Mouse (Mus musculus) liver, embryonic 13.5 days (tissue): ENCODE data around the gene Gm17387. TPM values are rescaled to one million over a fixed set of nuclear protein-coding genes. Genes with fewer than 3 reads are reported as not detected.
A peak's percentile ranks its signal among the peaks of the same experiment; 100 is the strongest.

Experiments
- ATAC-seq: fragments of 200-750 bp; cut with Nextera tagmentation; 2 replicates; pipeline ENCODE4 v1.8.0; 2017; ENCODE audit warnings: low read depth, mild to moderate bottlenecking, moderate number of reproducible peaks, moderate library complexity
- DNase-seq: peaks from one replicate; pipeline ENCODE4 v3.0.0; 2022
- H3K27ac ChIP-seq: fragments of 300-500 bp; sonication (generic); 2 replicates; pipeline ENCODE4 v1.5.1; 2015; ENCODE audit warnings: moderate library complexity, mild to moderate bottlenecking, inconsistent platforms
- H3K27me3 ChIP-seq: fragments of 300-500 bp; sonication (generic); 2 replicates; pipeline ENCODE4 v1.6.1; 2015; ENCODE audit warnings: mild to moderate bottlenecking, inconsistent platforms
- H3K36me3 ChIP-seq: fragments of 300-500 bp; sonication (generic); 2 replicates; pipeline ENCODE4 v1.6.1; 2015; ENCODE audit warnings: mild to moderate bottlenecking, inconsistent platforms
- H3K4me1 ChIP-seq: fragments of 300-500 bp; sonication (generic); replicated peaks from 2 replicates; pipeline ENCODE4 v1.6.1; 2015; ENCODE audit warnings: inconsistent platforms
- H3K4me2 ChIP-seq: fragments of 300-500 bp; sonication (generic); 2 replicates; pipeline ENCODE4 v1.6.1; 2015; ENCODE audit warnings: inconsistent platforms, mild to moderate bottlenecking, moderate library complexity
- H3K4me3 ChIP-seq: fragments of 300-500 bp; sonication (generic); replicated peaks from 2 replicates; pipeline ENCODE4 v1.5.1; 2015; ENCODE audit warnings: mild to moderate bottlenecking, inconsistent platforms
- H3K9ac ChIP-seq: fragments of 300-500 bp; sonication (generic); 2 replicates; pipeline ENCODE4 v1.6.1; 2015; ENCODE audit warnings: mild to moderate bottlenecking, inconsistent platforms
- H3K9me3 ChIP-seq: fragments of 300-500 bp; sonication (generic); replicated peaks from 2 replicates; pipeline ENCODE4 v1.6.1; 2016; ENCODE audit warnings: inconsistent platforms
- whole genome bisulfite sequencing: fragments of 180-500 bp; shearing (Covaris S2); methylation state at CpG from one replicate; pipeline ENCODE4 v1.1.7; 2015; ENCODE audit not compliant: insufficient replicate concordance; 5-methylcytosine and 5-hydroxymethylcytosine counted together
- polyA plus RNA-seq: library from polyadenylated mRNA; unstranded; fragments of >200 nt; fragmentation: Nextera tagmentation; extraction: Ambion mirVana; gene quantifications from 2 replicates; pipeline ENCODE4 v1.2.1, GENCODE M21; 2015

Gm17387 gene
- polyA plus RNA-seq, 1 experiment from 2014 or later: not detected

GRCm38 (mm10) chr7:141000881-141001708 lies 27.8 kb upstream of the Gm17387 start:
- 0 out of 2 replicates have a peak, but pooled peaks cover 3% of the 10 kb centered on the region for H3K4me1 ChIP-seq
- H3K9me3 ChIP-seq: no peaks in the 10 kb centered on the region
- no peak for DNase-seq
- no peak overlapping the region for H3K4me3 ChIP-seq
- no peaks in the 10 kb centered on the region for H3K36me3 ChIP-seq
- no peak overlapping the region for H3K4me2 ChIP-seq
- WGBS: 72% methylated on average over 15 of the region's 15 CpGs
- H3K27me3 ChIP-seq: no peaks in the 10 kb centered on the region
- no peak overlapping the region for H3K9ac ChIP-seq
- H3K27ac ChIP-seq: no peak overlapping the region
- no peak for ATAC-seq

- no peak for ATAC-seq
- Histone ChIP-seq H3K4me2 (no peak overlapping the region), H3K9me3 (no peaks in the 10 kb centered on the region), H3K9ac (no peak overlapping the region), H3K27ac (no peak overlapping the region), H3K4me3 (no peak overlapping the region), H3K4me1 (peaks cover 4% of the 10 kb centered on the region), H3K36me3 (no peaks in the 10 kb centered on the region), H3K27me3 (no peaks in the 10 kb centered on the region)
- no peak for DNase-seq
- 54% methylated on average over 5 of the region's 5 CpGs for WGBS
Observed at GRCm38 (mm10) chr7:141003248-141004010, 25.5 kb upstream of the Gm17387 start.

- no peak overlapping the region for H3K27ac ChIP-seq
- no peak overlapping the region for H3K4me2 ChIP-seq
Observed at GRCm38 (mm10) chr7:141006446-141006845, 22.5 kb upstream of the Gm17387 start.

GRCm38 (mm10) chr7:141006914-141007313 lies 22.0 kb upstream of the Gm17387 start:
- H3K27me3 ChIP-seq: no peaks in the 10 kb centered on the region
- ATAC-seq (no peak), DNase-seq (no peak)
- no peak overlapping the region for H3K4me3 ChIP-seq
- no peaks in the 10 kb centered on the region for H3K9me3 ChIP-seq
- H3K27ac ChIP-seq: no peak overlapping the region
- WGBS: 67% methylated on average over 5 of the region's 5 CpGs
- peaks cover 36% of the 10 kb centered on the region for H3K4me1 ChIP-seq
- H3K4me2 ChIP-seq: no peak overlapping the region
- no peak overlapping the region for H3K9ac ChIP-seq
- no peaks in the 10 kb centered on the region for H3K36me3 ChIP-seq

More at GRCm38 (mm10) chr7:141006446-141006845, 22.5 kb upstream of the Gm17387 start:
- H3K4me1 ChIP-seq: peaks cover 31% of the 10 kb centered on the region
- 54% methylated on average over 6 of the region's 6 CpGs for WGBS
- H3K36me3 ChIP-seq: no peaks in the 10 kb centered on the region
- no peaks in the 10 kb centered on the region for H3K9me3 ChIP-seq
- DNase-seq (no peak), ATAC-seq (no peak)
- H3K4me3 ChIP-seq: no peak overlapping the region
- no peaks in the 10 kb centered on the region for H3K27me3 ChIP-seq
- H3K9ac ChIP-seq: no peak overlapping the region

GRCm38 (mm10) chr7:141008312-141008761 lies 20.6 kb upstream of the Gm17387 start:
- Histone ChIP-seq H3K4me3 (no peak overlapping the region), H3K36me3 (no peaks in the 10 kb centered on the region), H3K4me1 (peaks cover 48% of the 10 kb centered on the region), H3K27me3 (no peaks in the 10 kb centered on the region), H3K9me3 (no peaks in the 10 kb centered on the region), H3K4me2 (peak overlapping the region; percentile 52), H3K9ac (no peak overlapping the region), H3K27ac (no peak overlapping the region)
- ATAC-seq: no peak
- DNase-seq: no peak
- 11% methylated on average over 7 of the region's 7 CpGs for WGBS

- H3K9ac ChIP-seq: 0 out of 2 replicates have a peak overlapping the region, but pooled peaks have one; percentile 9
- H3K4me2 ChIP-seq: peak overlapping the region; percentile 60
- H3K9me3 ChIP-seq: no peaks in the 10 kb centered on the region
- H3K27me3 ChIP-seq: no peaks in the 10 kb centered on the region
- ATAC-seq (peak; percentile 76), DNase-seq (peak; percentile 60)
- H3K27ac ChIP-seq: no peak overlapping the region
- WGBS: 6% methylated on average over 20 of the region's 20 CpGs
- peaks cover 48% of the 10 kb centered on the region for H3K4me1 ChIP-seq
- peak overlapping the region; percentile 35 for H3K4me3 ChIP-seq
- no peaks in the 10 kb centered on the region for H3K36me3 ChIP-seq
Observed at GRCm38 (mm10) chr7:141008938-141009660, 19.8 kb upstream of the Gm17387 start.

GRCm38 (mm10) chr7:141009665-141010064 lies 19.3 kb upstream of the Gm17387 start:
- Histone ChIP-seq H3K4me1 (peaks cover 48% of the 10 kb centered on the region), H3K36me3 (no peaks in the 10 kb centered on the region), H3K27ac (no peak overlapping the region), H3K9me3 (no peaks in the 10 kb centered on the region), H3K9ac (peak overlapping the region; percentile 49; the same call in 1 of the 2 replicates), H3K4me2 (peak overlapping the region; percentile 60), H3K27me3 (no peaks in the 10 kb centered on the region), H3K4me3 (peak overlapping the region; percentile 49)
- ATAC-seq (no peak), DNase-seq (no peak)
- 72% methylated on average over 9 of the region's 9 CpGs for whole genome bisulfite sequencing

GRCm38 (mm10) chr7:141010593-141010992 lies 18.3 kb upstream of the Gm17387 start, which contains the start of gene Ifitm3:
Ifitm3 (minus strand) TSS chr7:141010770.
- Histone ChIP-seq H3K4me2 (peak within 1 kb of the TSS; percentile 60), H3K4me3 (peak within 1 kb of the TSS; percentile 49), H3K9me3 (no peaks in the 10 kb centered on the region), H3K36me3 (no peaks in the 10 kb centered on the region), H3K4me1 (peaks cover 53% of the 10 kb centered on the region), H3K27ac (peak within 1 kb of the TSS; percentile 16; the same call in 1 of the 2 replicates), H3K27me3 (no peaks in the 10 kb centered on the region), H3K9ac (peak within 1 kb of the TSS; percentile 49)
- WGBS: 17% methylated on average over 10 of the region's 10 CpGs
- ATAC-seq: no peak
- no peak for DNase-seq

- Histone ChIP-seq H3K9me3 (no peaks in the 10 kb centered on the region), H3K27me3 (no peaks in the 10 kb centered on the region), H3K4me1 (peaks cover 54% of the 10 kb centered on the region), H3K4me2 (peak overlapping the region; percentile 60), H3K9ac (peak overlapping the region; percentile 49; the same call in 1 of the 2 replicates), H3K4me3 (no peak overlapping the region), H3K27ac (peak overlapping the region; percentile 16; the same call in 1 of the 2 replicates), H3K36me3 (no peaks in the 10 kb centered on the region)
- DNase-seq (no peak), ATAC-seq (peak; percentile 52)
- WGBS: 59% methylated on average over 7 of the region's 7 CpGs
Observed at GRCm38 (mm10) chr7:141011238-141011770, 17.6 kb upstream of the Gm17387 start.

- 66% methylated on average over 10 of the region's 10 CpGs for WGBS
- Histone ChIP-seq H3K9ac (no peak overlapping the region), H3K9me3 (no peaks in the 10 kb centered on the region), H3K36me3 (no peaks in the 10 kb centered on the region), H3K4me1 (peaks cover 21% of the 10 kb centered on the region), H3K4me3 (no peak overlapping the region), H3K27ac (no peak overlapping the region), H3K27me3 (no peaks in the 10 kb centered on the region), H3K4me2 (no peak overlapping the region)
- ATAC-seq: no peak; the same call in 1 of the 2 replicates
- no peak for DNase-seq
Observed at GRCm38 (mm10) chr7:141016707-141017697, 11.9 kb upstream of the Gm17387 start.
